Mouse (Mus musculus) embryo, embryonic 10 days (tissue): ENCODE results near the gene Olfr839-ps1.

Experiments used
- DNase-seq: peaks from one replicate; pipeline ENCODE4 v3.0.0-alpha.2; 2015; ENCODE audit warnings: low spot score

The Olfr839-ps1 gene

GRCm38 (mm10) chr9:19177212-19177611 lies at the start of gene Olfr839-ps1:
Gene Olfr839-ps1 (minus strand): TSS chr9:19177312.
- no peak for DNase-seq

GRCm38 (mm10) chr9:19136017-19136416 lies 41.1 kb downstream of the Olfr839-ps1 start, which contains the start of gene Olfr837:
Gene Olfr837 (plus strand): TSS chr9:19136317.
- no peak for DNase-seq

- DNase-seq, result no peak
Measured at GRCm38 (mm10) chr9:19120082-19120481, 57.0 kb downstream of the Olfr839-ps1 start, which contains the start of gene Olfr836. Gene Olfr836 (plus strand): TSS chr9:19120382.
